Mouse (Mus musculus) liver, postnatal 0 days (tissue): Measurements from ENCODE around the gene Plxnc1. TPM values are rescaled to one million over a fixed set of nuclear protein-coding genes. Genes with fewer than 3 reads are reported as not detected.
A peak's percentile ranks its signal among the peaks of the same experiment; 100 is the strongest.

Source experiments
- ATAC-seq: fragments of 200-750 bp; cut with Nextera tagmentation; 2 replicates; pipeline ENCODE4 v1.8.0; 2017; ENCODE audit warnings: mild to moderate bottlenecking, moderate library complexity
- DNase-seq: peaks from one replicate; pipeline ENCODE4 v3.0.0-alpha.2; 2016
- H3K27ac ChIP-seq: fragments of 300-500 bp; sonication (generic); 2 replicates; pipeline ENCODE4 v1.5.1; 2014; ENCODE audit warnings: antibody characterized with exemption, moderate library complexity, mild to moderate bottlenecking, low read depth
- H3K27me3 ChIP-seq: fragments of 300-500 bp; sonication (generic); 2 replicates; pipeline ENCODE4 v1.6.1; 2014; ENCODE audit warnings: low read length, control low read depth, mixed read lengths; ENCODE audit not compliant: insufficient read depth
- H3K36me3 ChIP-seq: fragments of 300-500 bp; sonication (generic); replicated peaks from 2 replicates; pipeline ENCODE4 v1.6.1; 2014; ENCODE audit warnings: mild to moderate bottlenecking, control low read depth, low read length, moderate library complexity, mixed read lengths; ENCODE audit not compliant: insufficient read depth
- H3K4me1 ChIP-seq: fragments of 300-500 bp; sonication (generic); 2 replicates; pipeline ENCODE4 v1.6.1; 2014; ENCODE audit warnings: antibody characterized with exemption, mild to moderate bottlenecking, control low read depth; ENCODE audit not compliant: insufficient read depth
- H3K4me2 ChIP-seq: fragments of 300-500 bp; sonication (generic); 2 replicates; pipeline ENCODE4 v1.6.1; 2014; ENCODE audit warnings: low read depth, mild to moderate bottlenecking, low read length, moderate library complexity, mixed read lengths
- H3K4me3 ChIP-seq: fragments of 300-500 bp; sonication (generic); 2 replicates; pipeline ENCODE4 v1.5.1; 2014; ENCODE audit warnings: low read depth, low read length
- H3K9ac ChIP-seq: fragments of 300-500 bp; sonication (generic); replicated peaks from 2 replicates; pipeline ENCODE4 v1.6.1; 2014; ENCODE audit warnings: mild to moderate bottlenecking, moderate library complexity
- H3K9me3 ChIP-seq: fragments of 300-500 bp; sonication (generic); 2 replicates; pipeline ENCODE4 v1.6.1; 2016; ENCODE audit warnings: mild to moderate bottlenecking, control low read depth, low read length, mixed read lengths
- CTCF ChIP-seq: sonication (generic); IDR thresholded peaks from 2 replicates; pipeline ENCODE4 v1.5.1; 2016; ENCODE audit warnings: antibody characterized with exemption, low read depth
- EP300 ChIP-seq: IDR thresholded peaks from 2 replicates; pipeline ENCODE4 v1.6.1; 2016; ENCODE audit warnings: antibody characterized with exemption, low read depth, mild to moderate bottlenecking
- WGBS: fragments of 180-500 bp; shearing (Covaris S2); extraction: QIAGEN DNeasy Blood & Tissue Kit; methylation state at CpG from one replicate; pipeline ENCODE4 v1.1.7; 2014; ENCODE audit not compliant: insufficient replicate concordance; 5-methylcytosine and 5-hydroxymethylcytosine counted together
- polyA plus RNA-seq: library from polyadenylated mRNA; unstranded; fragments of >200 nt; fragmentation: Nextera tagmentation; extraction: Ambion mirVana; gene quantifications from 2 replicates; pipeline ENCODE4 v1.2.1, GENCODE M21; 2015

The Plxnc1 gene
- polyA plus RNA-seq, 1 experiment from 2014 or later, result 2.8 TPM

DNA sequence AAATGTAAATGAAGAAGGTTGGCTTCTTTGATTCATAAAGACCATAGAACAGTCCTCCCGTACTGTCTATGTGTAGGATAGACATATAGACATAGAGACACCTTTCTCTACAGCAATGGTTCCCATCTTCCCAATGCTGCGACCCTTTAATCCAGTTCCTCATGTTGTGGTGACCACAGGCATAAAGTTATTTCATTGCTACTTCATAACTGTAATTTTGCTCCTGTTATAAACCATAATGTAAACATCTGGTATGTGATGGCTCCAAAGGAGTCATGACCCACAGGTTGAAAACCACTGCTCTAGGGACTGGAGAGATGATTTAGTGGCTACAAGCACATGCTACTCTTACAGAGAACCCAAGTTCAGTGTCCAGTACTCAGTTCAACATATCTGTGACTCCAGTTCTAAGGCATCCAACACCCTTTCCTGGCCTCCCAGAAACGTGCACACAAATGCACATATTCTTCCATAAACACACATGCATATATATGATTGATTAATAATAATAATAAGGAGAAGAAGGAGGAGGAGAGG lies 27.1 kb upstream of the Plxnc1 start:
- no peak for TF ChIP-seq CTCF
- no peak for TF ChIP-seq EP300
- WGBS, result 70% methylated on average over 3 of the region's 3 CpGs
- no peak overlapping the region for H3K4me3 ChIP-seq
- no peaks in the 10 kb centered on the region for H3K4me1 ChIP-seq
- H3K27me3 ChIP-seq, result no peaks in the 10 kb centered on the region
- no peaks in the 10 kb centered on the region for H3K36me3 ChIP-seq
- H3K9me3 ChIP-seq, result no peaks in the 10 kb centered on the region
- DNase-seq (no peak), ATAC-seq (no peak)
- no peak overlapping the region for H3K4me2 ChIP-seq
- no peak overlapping the region for H3K27ac ChIP-seq
- no peak overlapping the region for H3K9ac ChIP-seq

DNA sequence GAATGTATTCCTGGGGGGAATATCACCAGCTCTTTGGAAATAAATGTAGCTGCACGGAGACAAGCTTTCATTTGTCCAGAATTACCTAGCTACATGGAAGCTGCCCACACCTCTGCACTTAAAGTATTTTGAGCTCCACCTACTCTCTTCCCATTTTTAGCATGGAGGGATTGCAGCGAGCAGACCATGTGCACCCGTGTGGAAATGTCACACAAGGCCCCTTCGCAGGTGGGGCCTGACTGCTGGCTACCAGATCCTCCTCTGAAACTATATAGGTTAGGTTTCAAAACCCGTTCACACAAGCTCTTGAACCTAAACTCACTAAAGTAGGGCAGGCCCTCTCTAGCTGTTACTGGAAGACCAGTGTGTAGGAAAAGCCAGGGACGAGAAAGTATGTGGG lies 25.6 kb upstream of the Plxnc1 start:
- no peaks in the 10 kb centered on the region for H3K4me1 ChIP-seq
- 64% methylated on average over 6 of the region's 6 CpGs for WGBS
- H3K4me3 ChIP-seq, result no peak overlapping the region
- ATAC-seq (no peak), DNase-seq (no peak)
- no peak overlapping the region for H3K9ac ChIP-seq
- no peaks in the 10 kb centered on the region for H3K36me3 ChIP-seq
- no peak overlapping the region for H3K4me2 ChIP-seq
- no peak for TF ChIP-seq EP300
- TF ChIP-seq CTCF, result no peak
- no peaks in the 10 kb centered on the region for H3K9me3 ChIP-seq
- no peaks in the 10 kb centered on the region for H3K27me3 ChIP-seq
- H3K27ac ChIP-seq, result no peak overlapping the region

DNA sequence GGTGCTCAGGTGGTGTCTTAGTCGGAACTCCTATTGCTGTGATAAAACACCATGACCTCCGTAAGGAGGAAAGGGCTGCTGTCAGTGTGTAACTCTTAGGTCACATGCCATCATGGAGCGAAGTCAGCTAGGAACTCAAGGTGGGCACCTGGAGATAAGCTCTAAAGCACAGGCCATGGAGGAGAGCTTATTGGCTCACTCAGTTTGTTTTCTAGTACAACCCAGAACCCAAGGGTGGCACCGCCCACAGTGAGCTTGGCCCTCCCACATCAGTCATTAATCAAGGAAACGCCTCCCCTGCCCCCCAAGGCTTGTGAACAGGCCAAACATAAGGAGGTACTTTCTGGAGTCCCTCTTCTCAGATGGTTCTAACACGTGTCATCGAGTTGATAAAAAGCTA lies 22.8 kb upstream of the Plxnc1 start:
- H3K27ac ChIP-seq, result no peak overlapping the region
- whole genome bisulfite sequencing, result 68% methylated on average over 7 of the region's 7 CpGs

DNA sequence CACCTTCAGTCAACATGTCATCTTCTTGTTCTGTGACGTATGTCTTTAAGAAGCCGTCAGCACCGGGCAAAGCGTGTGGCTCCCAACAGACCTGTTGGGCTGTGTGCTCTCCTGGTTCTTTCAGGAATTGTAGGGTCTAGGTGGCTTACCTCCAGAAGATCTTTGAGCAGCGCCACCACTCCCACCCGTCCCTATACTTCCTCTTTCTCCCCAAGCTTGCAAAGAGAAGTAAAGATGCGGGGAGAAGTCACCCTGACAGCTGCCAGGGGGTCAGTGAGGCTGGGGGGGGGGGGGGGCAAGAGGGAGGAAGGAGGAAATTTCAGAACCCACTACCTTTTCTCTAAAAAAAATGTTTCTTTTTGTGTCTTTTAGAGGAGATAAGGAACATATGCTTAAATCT lies 22.2 kb upstream of the Plxnc1 start:
- H3K9ac ChIP-seq, result no peak overlapping the region
- ATAC-seq (no peak), DNase-seq (no peak)
- no peaks in the 10 kb centered on the region for H3K4me1 ChIP-seq
- no peaks in the 10 kb centered on the region for H3K27me3 ChIP-seq
- H3K36me3 ChIP-seq, result no peaks in the 10 kb centered on the region
- H3K4me3 ChIP-seq, result no peak overlapping the region
- 60% methylated on average over 7 of the region's 7 CpGs for WGBS
- H3K27ac ChIP-seq, result no peak overlapping the region
- H3K4me2 ChIP-seq, result no peak overlapping the region
- TF ChIP-seq EP300, result no peak
- no peak for TF ChIP-seq CTCF
- peaks cover 4% of the 10 kb centered on the region for H3K9me3 ChIP-seq

More for the DNA sequence above, 22.8 kb upstream of the Plxnc1 start:
- no peaks in the 10 kb centered on the region for H3K36me3 ChIP-seq
- no peak for DNase-seq
- TF ChIP-seq CTCF, result no peak
- no peak for TF ChIP-seq EP300
- H3K9me3 ChIP-seq, result peaks cover 4% of the 10 kb centered on the region
- H3K27me3 ChIP-seq, result no peaks in the 10 kb centered on the region
- no peak overlapping the region for H3K4me2 ChIP-seq
- no peak overlapping the region for H3K9ac ChIP-seq
- peak; percentile 61 for ATAC-seq
- no peaks in the 10 kb centered on the region for H3K4me1 ChIP-seq
- no peak overlapping the region for H3K4me3 ChIP-seq

DNA sequence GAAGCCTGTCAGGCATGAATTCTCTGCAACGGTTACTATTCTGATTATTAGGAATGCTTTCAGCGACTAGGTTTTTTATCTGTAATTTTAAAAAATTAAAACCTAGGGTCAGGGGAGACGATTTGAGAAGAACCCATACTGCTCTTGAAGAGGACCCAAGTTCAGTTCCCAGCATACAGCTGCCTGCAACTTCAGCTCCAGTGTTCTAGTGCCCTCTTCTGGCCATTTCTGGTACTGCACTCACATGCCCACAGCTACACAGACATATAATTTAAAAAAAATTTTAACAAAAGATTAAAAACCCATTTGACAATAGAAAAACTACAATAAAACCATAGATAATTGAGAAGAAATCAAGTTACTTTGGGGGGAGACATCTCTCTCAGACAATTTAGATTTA lies 20.5 kb upstream of the Plxnc1 start:
- no peak for ATAC-seq
- H3K4me1 ChIP-seq, result no peaks in the 10 kb centered on the region

DNA sequence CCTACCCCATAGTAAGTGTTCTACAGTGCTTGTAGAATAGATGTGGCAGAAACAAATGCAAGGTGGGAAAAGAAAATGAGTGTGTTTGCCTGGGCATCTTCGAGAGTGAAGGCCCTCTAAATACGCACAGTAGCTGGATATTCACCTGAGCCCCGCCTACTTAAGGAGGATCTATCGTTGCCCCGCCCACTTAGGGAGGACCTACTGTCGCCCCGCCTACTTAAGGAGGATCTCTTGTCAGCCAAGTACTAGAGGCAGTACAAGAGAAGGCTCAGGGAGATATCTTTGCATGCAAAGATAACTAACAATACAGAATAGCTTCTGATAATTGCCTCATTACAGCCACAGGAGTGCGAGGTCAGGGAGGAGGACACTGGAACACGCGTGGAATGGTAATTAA lies 17.4 kb upstream of the Plxnc1 start:
- TF ChIP-seq EP300 (no peak), CTCF (no peak)
- Histone ChIP-seq H3K4me1 (0 out of 2 replicates have a peak, but pooled peaks cover 7% of the 10 kb centered on the region), H3K36me3 (no peaks in the 10 kb centered on the region), H3K4me3 (no peak overlapping the region), H3K27me3 (no peaks in the 10 kb centered on the region), H3K9ac (no peak overlapping the region), H3K4me2 (no peak overlapping the region), H3K27ac (no peak overlapping the region), H3K9me3 (peaks cover 4% of the 10 kb centered on the region)
- 71% methylated on average over 10 of the region's 10 CpGs for WGBS
- DNase-seq (no peak), ATAC-seq (no peak)

More for the DNA sequence above, 20.5 kb upstream of the Plxnc1 start:
- Histone ChIP-seq H3K9ac (no peak overlapping the region), H3K27ac (no peak overlapping the region), H3K4me3 (no peak overlapping the region), H3K4me2 (no peak overlapping the region), H3K9me3 (peaks cover 4% of the 10 kb centered on the region), H3K36me3 (no peaks in the 10 kb centered on the region), H3K27me3 (no peaks in the 10 kb centered on the region)
- TF ChIP-seq CTCF (peak; percentile 76), EP300 (no peak)
- peak; percentile 47 for DNase-seq
- WGBS, result 84% methylated on average over 3 of the region's 3 CpGs

DNA sequence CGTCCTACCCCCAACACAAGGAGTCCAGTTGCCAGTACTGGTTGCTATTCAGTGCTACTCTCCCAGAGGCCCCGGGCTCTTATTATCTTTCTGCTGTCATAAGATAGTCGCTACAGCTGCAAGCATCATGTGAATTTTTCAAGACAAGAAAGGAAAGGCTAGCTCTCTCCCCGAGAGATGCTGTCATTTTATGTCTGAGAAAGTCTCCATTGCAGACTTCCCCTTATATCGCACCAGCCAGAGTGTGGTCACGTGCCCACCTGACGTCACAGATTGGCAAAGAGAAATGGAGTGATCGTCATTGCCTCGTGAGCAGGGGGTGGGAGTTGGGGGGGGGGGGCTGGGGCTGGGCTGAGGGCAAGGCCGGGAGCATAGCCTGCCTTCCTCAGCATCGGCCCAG lies 16.6 kb upstream of the Plxnc1 start:
- H3K9ac ChIP-seq, result no peak overlapping the region
- no peaks in the 10 kb centered on the region for H3K27me3 ChIP-seq
- H3K4me3 ChIP-seq, result no peak overlapping the region
- no peak for DNase-seq
- H3K9me3 ChIP-seq, result peaks cover 4% of the 10 kb centered on the region
- 39% methylated on average over 11 of the region's 11 CpGs for WGBS
- 0 out of 2 replicates have a peak, but pooled peaks cover 7% of the 10 kb centered on the region for H3K4me1 ChIP-seq
- no peak overlapping the region for H3K27ac ChIP-seq
- no peak for ATAC-seq
- no peak overlapping the region for H3K4me2 ChIP-seq
- no peaks in the 10 kb centered on the region for H3K36me3 ChIP-seq
- no peak for TF ChIP-seq CTCF
- TF ChIP-seq EP300, result no peak
